Mouse (Mus musculus) embryonic facial prominence, embryonic 14.5 days (tissue): ENCODE measurements at regions not wholly inside any gene's neighbourhood (a gene's known extent, or its start where the extent isn't known, plus 50 kb on each side); places are given as distances from the start of the nearest gene placed in this dataset.

Experiments used
- ATAC-seq: fragments of 200-750 bp; cut with Nextera tagmentation; 2 replicates; pipeline ENCODE4 v1.8.0; 2017; ENCODE audit warnings: low read depth, moderate number of reproducible peaks, moderate TSS enrichment
- DNase-seq: peaks from one replicate; pipeline ENCODE4 v3.0.0-alpha.2; 2015; ENCODE audit warnings: low spot score
- H3K27ac ChIP-seq: fragments of 300-500 bp; sonication (generic); replicated peaks from 2 replicates; pipeline ENCODE4 v1.5.1; 2014; ENCODE audit warnings: low read depth, mild to moderate bottlenecking, low read length, moderate library complexity
- H3K27me3 ChIP-seq: fragments of 300-500 bp; sonication (generic); replicated peaks from 2 replicates; pipeline ENCODE4 v1.6.1; 2014; ENCODE audit warnings: low read length; ENCODE audit not compliant: control insufficient read depth, insufficient read depth
- H3K36me3 ChIP-seq: fragments of 300-500 bp; sonication (generic); 2 replicates; pipeline ENCODE4 v1.6.1; 2014; ENCODE audit warnings: low read length, mixed read lengths; ENCODE audit not compliant: control insufficient read depth, insufficient read depth
- H3K4me1 ChIP-seq: fragments of 300-500 bp; sonication (generic); 2 replicates; pipeline ENCODE4 v1.6.1; 2014; ENCODE audit warnings: antibody characterized with exemption, low read length; ENCODE audit not compliant: control insufficient read depth, insufficient read depth
- H3K4me2 ChIP-seq: fragments of 300-500 bp; sonication (generic); 2 replicates; pipeline ENCODE4 v1.6.1; 2014; ENCODE audit warnings: low read depth, mild to moderate bottlenecking, low read length, moderate library complexity, mixed read lengths
- H3K4me3 ChIP-seq: fragments of 300-500 bp; sonication (generic); 2 replicates; pipeline ENCODE4 v1.5.1; 2014; ENCODE audit warnings: low read depth, mild to moderate bottlenecking, low read length
- H3K9ac ChIP-seq: fragments of 300-500 bp; sonication (generic); 2 replicates; pipeline ENCODE4 v1.6.1; 2014; ENCODE audit warnings: low read depth, mild to moderate bottlenecking, low read length, moderate library complexity, mixed read lengths
- H3K9me3 ChIP-seq: fragments of 300-500 bp; sonication (generic); 2 replicates; pipeline ENCODE4 v1.6.1; 2016; ENCODE audit warnings: low read length; ENCODE audit not compliant: control insufficient read depth
- WGBS: fragments of 180-500 bp; shearing (Covaris S2); extraction: QIAGEN DNeasy Blood & Tissue Kit; methylation state at CpG from one replicate; pipeline ENCODE4 v1.1.7; 2014; 5-methylcytosine and 5-hydroxymethylcytosine counted together

DNA sequence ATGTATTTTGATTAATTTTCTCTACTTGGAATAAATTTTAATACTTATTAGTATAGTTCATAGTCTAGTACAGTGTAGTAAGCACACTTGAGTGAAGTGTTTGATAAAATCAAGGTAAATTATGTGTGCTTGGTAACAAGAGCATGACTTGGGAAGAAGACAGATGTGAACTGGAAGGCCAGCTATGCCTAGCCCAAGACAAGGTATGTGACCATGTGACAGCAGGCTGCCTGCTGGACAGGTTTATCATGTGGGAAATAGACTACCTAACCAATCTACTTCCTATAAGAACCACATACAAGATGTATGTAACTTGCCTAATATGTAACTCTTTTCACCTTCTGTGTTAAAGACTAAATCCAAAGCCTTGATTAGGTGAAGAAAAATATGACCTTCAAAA, 122.5 kb downstream of the Areg start:
- ATAC-seq = no peak
- no peak overlapping the region for H3K27ac ChIP-seq
- no peak overlapping the region for H3K4me2 ChIP-seq
- H3K36me3 ChIP-seq = no peaks in the 10 kb centered on the region
- H3K9me3 ChIP-seq = no peaks in the 10 kb centered on the region
- no peaks in the 10 kb centered on the region for H3K27me3 ChIP-seq
- H3K4me3 ChIP-seq = no peak overlapping the region
- no peak for DNase-seq
- no peaks in the 10 kb centered on the region for H3K4me1 ChIP-seq
- no peak overlapping the region for H3K9ac ChIP-seq

DNA sequence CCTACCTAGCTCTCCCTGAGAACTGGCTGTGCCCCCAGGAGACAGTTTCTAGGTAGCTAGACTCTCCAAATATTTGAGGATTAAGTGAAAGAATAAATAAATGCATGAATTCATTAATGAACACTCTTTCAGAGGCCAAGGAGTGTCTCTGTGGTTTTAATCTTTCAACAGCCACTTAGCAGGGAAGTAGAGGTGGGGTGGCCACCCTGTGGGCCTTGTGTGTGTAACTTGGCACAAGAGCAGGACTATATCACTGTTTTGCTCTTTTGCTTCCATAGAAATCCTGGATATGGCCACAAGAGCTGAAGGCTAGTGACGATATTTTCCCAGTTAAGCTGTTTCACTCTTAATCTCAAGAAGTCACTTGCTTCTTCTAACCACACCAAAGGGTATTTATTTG, 123.1 kb downstream of the Areg start:
- 66% methylated on average over 1 of the region's 1 CpGs for WGBS

DNA sequence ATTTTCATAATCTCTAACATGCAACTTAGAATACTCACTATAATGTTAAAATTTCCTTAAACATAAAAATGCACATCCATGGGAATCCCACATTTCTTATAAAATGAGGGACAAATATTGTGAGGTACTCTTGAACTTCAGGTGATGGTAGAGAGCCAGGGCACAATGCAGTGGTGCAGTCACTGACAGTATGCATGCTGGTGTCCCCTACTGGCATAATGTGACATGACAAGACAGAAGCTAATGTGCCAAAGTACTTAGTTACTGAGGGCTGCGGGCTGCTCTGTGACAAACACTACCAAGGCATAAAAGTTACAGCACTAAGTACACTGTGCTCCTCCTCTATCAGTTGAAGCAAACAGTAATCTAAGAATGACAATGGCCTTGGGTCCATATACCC, 131.3 kb downstream of the Areg start:
- Histone ChIP-seq H3K27ac (no peak overlapping the region), H3K27me3 (no peaks in the 10 kb centered on the region), H3K4me2 (no peak overlapping the region), H3K9ac (no peak overlapping the region), H3K4me1 (no peaks in the 10 kb centered on the region), H3K36me3 (no peaks in the 10 kb centered on the region), H3K9me3 (no peaks in the 10 kb centered on the region), H3K4me3 (no peak overlapping the region)
- 78% methylated on average over 1 of the region's 1 CpGs for WGBS
- ATAC-seq (no peak), DNase-seq (no peak)

More for the DNA sequence above, 123.1 kb downstream of the Areg start:
- H3K4me1 ChIP-seq = no peaks in the 10 kb centered on the region
- no peaks in the 10 kb centered on the region for H3K27me3 ChIP-seq
- no peaks in the 10 kb centered on the region for H3K36me3 ChIP-seq
- no peak for ATAC-seq
- peak; percentile 20 for DNase-seq
- no peaks in the 10 kb centered on the region for H3K9me3 ChIP-seq
- no peak overlapping the region for H3K4me2 ChIP-seq
- H3K4me3 ChIP-seq = no peak overlapping the region
- no peak overlapping the region for H3K27ac ChIP-seq
- H3K9ac ChIP-seq = no peak overlapping the region

DNA sequence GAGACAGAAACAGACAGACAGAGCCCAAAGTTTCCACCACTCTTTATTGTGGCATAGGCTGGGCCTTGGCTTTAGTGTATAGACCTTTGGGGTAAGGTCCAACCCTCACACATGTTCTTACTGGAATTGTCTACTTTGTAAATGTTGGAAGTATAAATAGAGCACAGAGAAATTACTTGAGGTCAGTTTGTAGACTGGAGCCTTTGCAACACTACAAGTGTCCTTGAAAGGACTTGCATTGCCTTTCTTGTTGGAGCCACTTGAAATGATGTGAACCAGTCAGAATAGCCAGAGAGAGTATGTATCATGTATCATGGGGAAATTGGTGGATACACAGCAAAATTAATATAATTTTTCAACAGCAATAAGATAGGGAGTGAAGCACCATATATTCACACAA, 131.4 kb downstream of the Btc start:
- Histone ChIP-seq H3K4me3 (no peak overlapping the region), H3K4me2 (no peak overlapping the region), H3K27ac (no peak overlapping the region), H3K9ac (no peak overlapping the region), H3K4me1 (no peaks in the 10 kb centered on the region), H3K9me3 (no peaks in the 10 kb centered on the region), H3K27me3 (no peaks in the 10 kb centered on the region), H3K36me3 (no peaks in the 10 kb centered on the region)
- ATAC-seq = no peak
- DNase-seq = no peak

DNA sequence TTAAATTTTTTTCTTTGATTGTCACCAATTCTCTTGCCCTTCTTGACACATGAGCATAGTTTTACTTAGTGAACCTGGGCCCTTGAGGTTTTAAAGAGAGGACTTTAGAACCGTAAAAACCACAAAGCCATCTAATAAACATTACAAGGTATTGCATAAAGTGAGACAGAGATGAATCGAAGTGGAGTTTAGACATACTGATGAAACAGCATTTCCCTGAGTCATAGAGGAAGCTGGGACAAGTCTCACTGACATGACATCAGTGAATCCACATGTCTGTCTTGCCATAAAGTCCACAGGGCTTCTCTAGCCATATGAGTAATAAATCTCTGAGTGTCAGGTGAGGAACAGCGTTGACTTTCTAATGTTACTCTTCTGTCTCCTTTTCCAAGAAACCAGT, 128.4 kb downstream of the Btc start:
- Histone ChIP-seq H3K9me3 (no peaks in the 10 kb centered on the region), H3K4me1 (no peaks in the 10 kb centered on the region), H3K27me3 (no peaks in the 10 kb centered on the region), H3K9ac (no peak overlapping the region), H3K4me2 (no peak overlapping the region), H3K36me3 (no peaks in the 10 kb centered on the region), H3K4me3 (no peak overlapping the region), H3K27ac (no peak overlapping the region)
- 80% methylated on average over 3 of the region's 3 CpGs for WGBS
- no peak for ATAC-seq
- no peak for DNase-seq

DNA sequence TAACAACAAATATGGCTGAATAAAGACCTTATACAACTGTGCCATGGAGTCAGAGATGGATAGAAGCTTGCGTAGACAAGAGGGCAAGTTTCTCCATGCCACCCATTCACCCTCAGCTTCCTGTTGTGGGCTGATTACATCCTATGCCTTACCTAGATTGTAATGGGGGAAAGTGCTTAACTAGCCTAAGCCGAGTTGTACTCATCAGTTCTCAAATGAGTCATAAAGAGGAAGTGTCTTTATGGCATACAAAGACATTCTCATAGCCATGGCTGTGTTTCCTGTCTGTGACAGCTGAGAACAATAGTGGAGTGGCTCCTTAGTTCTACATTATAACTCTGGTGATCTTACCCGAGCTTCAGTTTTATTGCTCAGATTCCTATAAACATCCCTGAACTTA, 124.3 kb downstream of the Btc start:
- no peak for DNase-seq
- no peaks in the 10 kb centered on the region for H3K9me3 ChIP-seq
- H3K4me1 ChIP-seq = no peaks in the 10 kb centered on the region
- no peaks in the 10 kb centered on the region for H3K36me3 ChIP-seq
- no peak overlapping the region for H3K9ac ChIP-seq
- no peak for ATAC-seq
- H3K27me3 ChIP-seq = no peaks in the 10 kb centered on the region
- H3K4me3 ChIP-seq = no peak overlapping the region
- no peak overlapping the region for H3K27ac ChIP-seq
- H3K4me2 ChIP-seq = no peak overlapping the region
- WGBS = 78% methylated on average over 3 of the region's 3 CpGs

DNA sequence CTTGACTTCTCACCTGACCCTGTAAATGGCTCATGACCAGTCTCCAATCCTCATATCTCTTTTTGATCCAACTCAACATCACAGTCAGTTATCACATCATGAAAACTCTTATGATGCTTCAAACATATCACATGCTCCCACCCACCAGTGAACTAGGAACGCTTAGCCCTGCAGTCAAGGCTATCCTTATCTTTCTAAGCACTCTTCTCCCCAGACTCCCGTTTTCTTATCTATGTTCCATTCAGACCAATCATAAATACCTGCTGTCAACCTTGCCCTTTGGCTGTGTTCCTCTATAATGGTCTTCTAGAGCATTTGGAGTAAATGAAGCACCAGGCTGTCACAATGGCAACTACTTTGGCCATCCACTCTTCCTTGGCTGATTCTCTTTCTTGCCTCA, 123.3 kb downstream of the Btc start:
- ATAC-seq (no peak), DNase-seq (no peak)
- H3K27ac ChIP-seq = no peak overlapping the region
- H3K4me2 ChIP-seq = no peak overlapping the region
- no peaks in the 10 kb centered on the region for H3K4me1 ChIP-seq
- H3K27me3 ChIP-seq = no peaks in the 10 kb centered on the region
- H3K9me3 ChIP-seq = no peaks in the 10 kb centered on the region
- 82% methylated on average over 2 of the region's 2 CpGs for WGBS
- H3K36me3 ChIP-seq = no peaks in the 10 kb centered on the region
- H3K4me3 ChIP-seq = no peak overlapping the region
- no peak overlapping the region for H3K9ac ChIP-seq

DNA sequence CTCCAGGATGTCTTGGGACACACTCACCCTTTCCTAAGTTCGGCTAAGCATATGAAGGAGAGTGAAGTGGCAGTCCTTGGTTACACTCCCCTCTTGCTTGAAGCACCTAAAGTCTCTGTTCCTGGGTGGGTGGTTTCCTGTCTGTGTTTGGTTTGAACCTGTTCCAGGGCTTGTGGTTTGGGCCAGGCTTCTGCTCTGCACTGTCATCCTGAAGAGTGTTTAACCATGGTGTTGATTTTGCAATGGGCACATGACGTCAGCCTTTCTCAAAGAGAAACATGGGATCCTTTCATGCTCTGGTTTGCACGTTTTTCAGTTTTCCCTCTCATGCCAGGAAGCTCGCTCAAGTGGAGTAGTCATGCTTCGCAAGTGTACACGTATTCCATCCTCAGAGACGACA, 119.8 kb downstream of the Btc start:
- no peaks in the 10 kb centered on the region for H3K36me3 ChIP-seq
- H3K4me2 ChIP-seq = no peak overlapping the region
- 67% methylated on average over 7 of the region's 7 CpGs for WGBS
- DNase-seq = peak; percentile 38
- no peaks in the 10 kb centered on the region for H3K9me3 ChIP-seq
- no peaks in the 10 kb centered on the region for H3K27me3 ChIP-seq
- no peak overlapping the region for H3K27ac ChIP-seq
- H3K9ac ChIP-seq = no peak overlapping the region
- H3K4me1 ChIP-seq = no peaks in the 10 kb centered on the region
- no peak overlapping the region for H3K4me3 ChIP-seq
- ATAC-seq = no peak; the same call in 1 of the 2 replicates

DNA sequence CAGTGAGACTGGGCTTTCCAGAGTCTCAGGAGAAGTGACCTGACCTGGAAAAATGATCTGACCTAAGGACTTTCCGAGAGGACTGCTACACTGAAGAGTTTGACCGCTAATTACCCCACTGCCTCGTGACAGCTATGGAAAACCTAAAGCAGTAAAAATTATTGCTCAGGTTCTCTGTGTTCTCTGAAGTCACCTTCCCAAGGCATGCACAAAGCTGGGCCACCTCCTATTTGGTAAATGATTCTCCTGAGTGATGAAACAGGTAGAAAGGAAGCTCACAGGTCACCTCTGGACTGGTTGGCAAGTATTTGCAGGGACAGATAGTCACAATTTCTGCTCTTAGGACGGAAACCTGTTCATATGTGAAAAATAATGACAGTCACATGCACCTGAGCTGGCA, 109.7 kb downstream of the Btc start:
- H3K4me3 ChIP-seq = no peak overlapping the region
- 37% methylated on average over 4 of the region's 4 CpGs for WGBS
- no peak overlapping the region for H3K4me2 ChIP-seq
- no peaks in the 10 kb centered on the region; the same call in 1 of the 2 replicates for H3K9me3 ChIP-seq
- no peaks in the 10 kb centered on the region for H3K36me3 ChIP-seq
- ATAC-seq = no peak
- no peak for DNase-seq
- no peaks in the 10 kb centered on the region for H3K4me1 ChIP-seq
- no peak overlapping the region for H3K9ac ChIP-seq
- H3K27me3 ChIP-seq = no peaks in the 10 kb centered on the region
- H3K27ac ChIP-seq = no peak overlapping the region
